Mouse (Mus musculus) fat pad, adult 2 months (tissue): Measurements from ENCODE around the gene Zc3h12d.

Source experiments
- DNase-seq: peaks from one replicate; pipeline ENCODE4 v3.0.0-alpha.2; 2011; ENCODE audit warnings: low read depth, low spot score; ENCODE audit errors: extremely low read depth

Zc3h12d gene

DNA sequence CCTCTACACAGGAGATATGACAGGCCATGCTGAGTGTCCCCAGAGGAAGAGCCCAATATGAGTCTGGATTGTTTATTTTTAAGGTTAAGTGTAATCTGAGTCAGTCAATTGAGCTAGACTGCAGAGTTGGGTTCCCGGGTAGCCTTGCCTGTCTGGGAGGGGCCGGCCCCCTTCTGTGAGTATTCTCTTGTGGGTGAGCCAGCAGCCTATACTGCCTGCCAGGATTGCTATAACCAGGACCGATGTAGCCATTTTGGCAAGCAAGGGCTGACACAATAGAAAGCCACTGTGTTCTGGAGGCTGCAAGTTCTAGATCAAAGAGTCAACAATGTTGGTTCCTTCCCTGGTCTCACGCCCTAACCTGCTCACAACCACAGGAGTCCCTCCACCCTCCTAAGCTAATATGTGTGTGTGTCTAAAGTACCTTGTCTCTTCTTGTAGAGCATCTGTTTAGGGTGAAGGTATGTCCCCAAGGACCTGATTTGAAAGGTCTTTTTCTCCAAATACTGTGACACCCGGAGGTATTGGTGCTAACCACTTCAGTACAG is 6.7 kb downstream of the Zc3h12d start:
- DNase-seq = no peak

GRCm38 (mm10) chr10:7839551-7840352 is 7.5 kb downstream of the Zc3h12d start:
- DNase-seq = no peak

DNA sequence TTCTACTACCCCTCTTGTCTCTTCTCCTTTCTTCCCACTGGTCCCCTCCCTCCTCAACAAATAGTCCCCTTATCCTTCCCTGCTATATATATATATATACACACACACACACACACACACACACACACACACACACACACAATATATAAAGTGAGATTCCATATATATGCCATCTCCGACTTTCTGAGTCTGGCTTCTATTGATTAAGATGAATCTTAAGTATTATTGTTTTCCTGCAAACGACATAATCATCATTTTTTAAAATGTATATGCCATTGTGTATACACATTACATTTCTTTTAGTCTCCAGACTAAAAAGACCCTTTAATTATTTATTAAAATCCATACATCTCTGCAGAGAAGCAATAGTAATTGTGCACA is 8.1 kb downstream of the Zc3h12d start:
- DNase-seq = no peak

GRCm38 (mm10) chr10:7840785-7841184 is 8.5 kb downstream of the Zc3h12d start:
- no peak for DNase-seq

- DNase-seq = no peak
These were observed 9.4 kb downstream of the Zc3h12d start for GRCm38 (mm10) chr10:7841571-7842080.

GRCm38 (mm10) chr10:7843181-7843580 is 10.9 kb downstream of the Zc3h12d start:
- DNase-seq = no peak

DNA sequence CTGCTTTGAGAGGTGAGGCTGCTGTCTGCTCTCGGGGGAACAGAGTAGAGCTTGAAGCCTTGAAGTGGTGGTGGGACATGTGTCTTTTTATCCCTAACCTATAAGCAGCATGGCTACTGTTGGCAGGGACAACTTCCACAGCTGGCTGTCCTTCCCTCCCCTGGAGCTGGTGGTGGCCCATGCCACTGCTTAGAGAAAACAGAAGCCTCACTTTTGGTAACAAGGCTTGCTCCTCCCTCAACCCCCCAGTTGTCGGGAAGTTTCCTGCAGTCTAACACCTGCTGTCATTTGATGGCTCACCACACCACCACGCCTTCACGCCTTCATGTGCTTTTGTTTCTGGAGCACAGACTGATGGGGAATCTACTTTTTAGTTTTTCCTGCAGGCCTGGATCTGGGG is 11.9 kb downstream of the Zc3h12d start:
- no peak for DNase-seq

- DNase-seq = no peak
These were observed 12.9 kb downstream of the Zc3h12d start for GRCm38 (mm10) chr10:7845136-7845535.

DNA sequence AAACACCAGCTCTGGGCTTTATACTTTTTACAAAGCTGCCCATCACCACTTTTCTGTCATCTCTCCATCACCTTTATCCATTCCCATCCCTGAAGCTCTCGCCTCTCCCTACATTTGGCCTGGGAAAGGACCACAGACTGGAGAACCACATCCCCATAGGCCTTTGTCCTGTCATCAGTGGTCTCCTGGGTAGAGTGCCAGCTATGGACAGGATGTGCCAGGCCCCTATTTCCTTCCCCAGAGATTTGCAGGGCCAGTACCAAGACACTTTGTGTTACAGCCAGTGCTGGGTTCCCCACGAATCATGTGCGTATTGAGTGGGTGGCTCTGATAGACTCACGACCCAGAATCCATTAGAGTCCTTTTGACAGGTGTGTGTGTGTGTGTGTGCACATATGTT is 13.7 kb downstream of the Zc3h12d start:
- DNase-seq = no peak

DNA sequence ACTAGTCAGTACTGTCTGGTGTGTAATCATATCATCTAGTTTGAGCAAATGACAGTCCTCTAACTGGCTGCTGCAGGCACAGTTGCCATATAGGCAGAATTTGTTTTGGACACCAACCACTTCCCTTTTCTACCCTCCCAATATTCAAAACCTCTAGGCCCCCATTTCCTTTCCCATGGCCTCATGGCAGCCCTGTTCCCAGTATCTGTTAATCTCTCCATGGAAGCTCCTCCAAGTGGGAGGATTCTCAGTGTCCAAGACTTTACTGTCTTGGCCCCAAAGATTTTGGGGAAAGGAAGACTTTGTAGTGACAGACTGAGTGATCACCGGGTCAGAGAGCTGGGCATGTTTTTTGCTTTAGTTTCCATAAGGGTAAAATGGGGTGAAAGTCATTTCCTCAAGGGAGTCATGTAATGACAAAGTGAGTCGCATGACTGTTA is 14.9 kb downstream of the Zc3h12d start:
- no peak for DNase-seq

DNA sequence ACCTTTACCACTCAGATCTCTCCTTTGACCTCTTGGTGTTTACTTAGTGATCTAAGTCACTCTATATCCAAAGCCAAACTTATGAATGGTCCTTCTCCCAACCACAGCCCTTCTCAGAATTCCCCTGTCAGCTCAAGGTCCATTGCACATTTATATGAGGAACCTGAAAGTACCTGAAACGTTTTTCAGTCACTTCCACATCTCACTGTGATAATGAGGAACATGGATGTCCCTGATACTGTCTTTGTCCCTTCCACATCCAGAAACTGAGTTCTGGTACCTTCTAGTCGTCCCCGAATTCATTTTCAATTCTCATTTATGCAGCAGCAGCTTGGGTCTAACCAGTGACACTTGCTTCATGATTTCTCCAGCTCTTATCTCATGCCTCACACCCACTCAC is 19.6 kb downstream of the Zc3h12d start:
- no peak for DNase-seq

- DNase-seq = no peak
These were observed 28.2 kb downstream of the Zc3h12d start for GRCm38 (mm10) chr10:7860494-7860893.

DNA sequence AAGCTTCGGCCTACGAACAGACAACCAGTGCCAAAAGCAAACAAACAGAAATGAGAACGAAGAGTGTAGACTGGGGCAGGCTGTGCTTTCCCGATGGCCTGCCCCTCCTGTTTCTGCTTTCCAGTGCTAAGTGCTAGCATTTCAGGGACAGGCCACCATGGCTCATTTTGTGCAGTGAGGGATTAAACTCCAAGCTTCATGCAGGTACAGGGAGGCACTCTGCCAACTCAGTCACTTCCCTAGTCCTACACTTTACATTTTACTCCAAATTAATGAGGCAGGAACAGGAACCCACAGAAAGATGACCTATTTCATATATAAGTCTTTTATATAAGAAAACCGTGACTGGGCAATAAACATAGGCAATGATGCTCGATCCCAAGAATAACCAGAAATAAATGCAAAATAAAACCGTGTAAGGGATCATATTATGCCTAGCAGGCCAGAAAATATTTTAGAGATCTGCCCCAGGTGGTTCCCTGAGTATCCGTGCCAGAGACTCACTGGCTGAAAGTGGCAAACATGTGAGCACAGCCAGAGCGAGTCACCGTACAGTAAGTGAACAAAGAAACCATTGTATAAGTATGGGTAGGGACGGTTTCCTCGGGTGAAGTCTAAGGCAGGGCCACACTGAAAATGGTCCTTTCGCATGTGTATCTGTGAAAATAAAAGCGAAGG is 29.1 kb downstream of the Zc3h12d start:
- no peak for DNase-seq

DNA sequence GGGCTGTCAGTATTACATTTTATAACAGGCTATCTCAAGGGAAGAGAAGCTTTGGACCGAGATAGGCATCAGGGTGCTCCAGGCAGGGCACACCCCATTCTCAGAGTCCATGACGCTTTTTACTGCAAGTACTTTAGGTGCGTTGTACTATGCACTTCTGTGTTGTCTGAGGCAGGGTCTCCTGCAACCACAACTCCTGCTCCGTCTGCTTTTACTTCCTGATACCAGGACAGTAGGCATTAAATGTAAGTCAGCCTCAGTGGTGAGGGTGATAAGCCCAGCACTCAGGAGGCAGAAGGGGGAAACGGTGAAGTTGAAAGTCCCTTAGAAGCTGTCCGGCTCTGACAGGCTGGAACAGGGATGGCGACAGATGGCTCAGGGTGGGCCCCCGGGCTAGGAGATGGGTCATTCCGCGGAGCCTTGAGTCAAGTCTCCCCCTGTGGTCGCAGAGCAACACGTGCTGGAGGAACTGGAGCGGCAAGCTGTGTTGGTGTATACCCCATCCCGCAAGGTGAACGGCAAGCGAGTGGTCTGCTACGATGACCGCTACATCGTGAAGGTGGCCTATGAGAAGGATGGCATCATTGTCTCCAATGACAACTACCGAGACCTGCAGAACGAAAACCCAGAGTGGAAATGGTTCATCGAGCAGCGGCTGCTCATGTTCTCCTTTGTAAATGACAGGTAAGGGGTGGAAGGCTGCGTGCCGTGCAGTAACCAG is 29.8 kb downstream of the Zc3h12d start:
- DNase-seq = no peak

- no peak for DNase-seq
These were observed 31.1 kb downstream of the Zc3h12d start for GRCm38 (mm10) chr10:7863411-7863810.

- DNase-seq = no peak
These were observed 31.9 kb downstream of the Zc3h12d start for GRCm38 (mm10) chr10:7864184-7864583.

- DNase-seq = no peak
These were observed 32.5 kb downstream of the Zc3h12d start for GRCm38 (mm10) chr10:7864806-7865205.

DNA sequence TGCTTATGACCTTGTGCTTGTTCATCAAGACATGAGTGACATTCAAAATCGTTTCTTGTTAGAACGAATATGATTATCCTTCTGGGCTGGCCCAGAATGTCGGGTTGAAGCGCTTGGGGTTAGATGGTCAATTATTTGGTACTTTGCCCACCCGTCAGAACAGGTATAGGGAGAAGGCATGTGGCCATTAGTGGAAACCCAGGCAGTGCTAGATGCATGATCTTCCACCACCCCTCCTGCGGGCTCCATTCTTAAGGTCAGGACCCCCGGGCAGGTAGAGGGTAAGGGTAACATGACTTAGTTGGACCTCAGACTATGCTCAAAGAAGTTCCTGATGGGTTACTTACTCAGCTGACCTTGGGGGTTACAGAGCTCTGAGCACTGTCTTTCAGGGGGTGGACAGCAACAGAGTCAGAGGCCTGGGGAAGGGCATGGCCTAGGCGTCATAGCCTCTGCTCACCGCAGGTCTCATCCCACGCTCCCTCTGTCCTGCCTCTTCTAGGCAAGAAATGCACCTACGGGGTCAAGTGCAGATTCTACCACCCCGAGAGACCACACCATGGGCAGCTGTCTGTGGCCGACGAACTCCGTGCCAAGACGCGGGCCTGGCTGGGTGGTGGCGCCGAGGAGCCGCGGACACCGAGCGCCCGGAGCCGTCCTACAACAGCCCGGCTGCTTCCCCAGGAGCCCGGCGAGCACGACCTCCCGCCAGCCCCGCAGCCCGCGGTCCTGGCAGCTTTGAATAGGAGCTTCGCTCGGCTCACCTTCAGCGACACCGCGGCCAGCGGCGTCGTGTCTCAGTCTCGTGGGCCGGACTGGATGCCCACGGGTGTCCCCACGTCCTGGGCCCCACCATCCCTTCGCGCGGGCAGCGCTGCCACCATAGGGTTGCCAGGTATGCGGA is 34.7 kb downstream of the Zc3h12d start:
- no peak for DNase-seq

GRCm38 (mm10) chr10:7867666-7868030 is 35.4 kb downstream of the Zc3h12d start:
- DNase-seq = no peak

DNA sequence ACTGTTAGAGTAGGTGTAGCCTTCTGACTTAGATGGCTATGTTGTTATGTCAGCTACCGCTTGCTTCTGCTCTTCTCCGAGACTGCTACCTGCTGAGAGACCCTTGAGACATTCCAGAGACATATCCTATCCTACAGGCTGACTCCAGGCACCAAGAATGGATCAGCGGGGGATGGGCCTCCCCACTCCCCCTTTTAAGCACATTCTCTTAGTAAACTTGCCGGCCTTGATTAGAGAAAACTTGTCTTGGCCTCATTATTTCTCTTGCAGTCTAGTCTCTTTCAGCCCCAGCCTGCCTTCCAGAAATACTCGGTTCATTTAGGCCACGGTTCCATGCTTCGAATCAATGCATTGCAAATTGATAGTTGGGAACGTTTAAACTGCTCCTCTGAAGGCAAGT is 37.5 kb downstream of the Zc3h12d start:
- DNase-seq = no peak
